Mouse (Mus musculus) liver, embryonic 14.5 days (tissue): ENCODE results near the gene Plk3.

Source experiments
- CTCF ChIP-seq: IDR thresholded peaks from 2 replicates; pipeline ENCODE4 v1.5.1; 2016; ENCODE audit warnings: antibody characterized with exemption, low read depth, control low read depth
- EP300 ChIP-seq: IDR thresholded peaks from 2 replicates; pipeline ENCODE4 v1.6.1; 2016; ENCODE audit warnings: antibody characterized with exemption, low read depth

DNA sequence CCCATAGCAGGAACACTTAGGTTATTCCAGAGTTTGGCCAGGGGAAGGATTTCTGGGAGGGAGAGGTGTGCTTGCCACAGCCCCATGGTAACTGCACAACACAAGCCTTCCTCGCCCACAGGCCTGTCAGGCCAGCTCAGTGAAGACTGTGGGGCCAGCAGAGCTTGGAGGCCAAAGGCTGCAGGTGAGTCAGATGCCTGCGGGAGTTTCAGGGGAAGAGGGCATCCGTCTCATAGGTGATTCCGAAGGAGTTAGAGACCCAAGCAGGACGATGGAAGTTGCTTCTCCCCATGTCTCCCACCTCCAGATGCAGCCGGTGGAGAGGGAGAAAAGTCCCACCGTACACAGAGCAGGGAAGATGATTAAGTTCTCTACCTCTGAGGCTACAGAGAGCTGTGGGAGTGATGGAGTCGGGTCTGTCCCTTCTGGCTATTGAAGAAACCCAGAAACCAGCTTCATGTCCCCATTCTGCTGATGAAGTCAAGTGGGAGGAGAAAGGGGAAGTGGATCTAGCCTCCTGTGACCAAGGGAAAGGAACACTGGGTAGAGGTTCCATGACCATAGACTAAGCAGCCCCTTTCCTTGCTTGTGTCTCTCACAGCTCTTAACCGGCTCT lies 7.0 kb downstream of the Plk3 start, which contains the start of gene Tctex1d4:
- TF ChIP-seq EP300 (no peak), CTCF (no peak)
